Mouse (Mus musculus): ENCODE data around the gene Usp8. TPM values are rescaled to one million over a fixed set of nuclear protein-coding genes. Genes with fewer than 3 reads are reported as not detected.

The Usp8 gene
- total RNA-seq (2014; fragmentation: Nextera tagmentation) (42.4 and 49.7 TPM in 2 replicates), total RNA-seq (2017) (52.6 and 58.2 TPM in 2 replicates)

- ATAC-seq (replicated peaks; ENCODE audit: poor library complexity, severe bottlenecking) = peak; percentile 97
Observed at GRCm38 (mm10) chr2:126706759-126707437, at the start of gene Usp8. TSS of gene Usp8 (plus strand) at chr2:126707328.

GRCm38 (mm10) chr2:126663481-126663880 is 43.6 kb upstream of the Usp8 start:
- ATAC-seq (replicated peaks; ENCODE audit: poor library complexity, severe bottlenecking) = peak; percentile 58; the same call in 1 of the 2 replicates

- ATAC-seq (replicated peaks; ENCODE audit: poor library complexity, severe bottlenecking) = no peak
Observed at GRCm38 (mm10) chr2:126665984-126666383, 41.1 kb upstream of the Usp8 start.

- ATAC-seq (replicated peaks; ENCODE audit: poor library complexity, severe bottlenecking) = no peak
Observed at GRCm38 (mm10) chr2:126668621-126669252, 38.4 kb upstream of the Usp8 start.

DNA sequence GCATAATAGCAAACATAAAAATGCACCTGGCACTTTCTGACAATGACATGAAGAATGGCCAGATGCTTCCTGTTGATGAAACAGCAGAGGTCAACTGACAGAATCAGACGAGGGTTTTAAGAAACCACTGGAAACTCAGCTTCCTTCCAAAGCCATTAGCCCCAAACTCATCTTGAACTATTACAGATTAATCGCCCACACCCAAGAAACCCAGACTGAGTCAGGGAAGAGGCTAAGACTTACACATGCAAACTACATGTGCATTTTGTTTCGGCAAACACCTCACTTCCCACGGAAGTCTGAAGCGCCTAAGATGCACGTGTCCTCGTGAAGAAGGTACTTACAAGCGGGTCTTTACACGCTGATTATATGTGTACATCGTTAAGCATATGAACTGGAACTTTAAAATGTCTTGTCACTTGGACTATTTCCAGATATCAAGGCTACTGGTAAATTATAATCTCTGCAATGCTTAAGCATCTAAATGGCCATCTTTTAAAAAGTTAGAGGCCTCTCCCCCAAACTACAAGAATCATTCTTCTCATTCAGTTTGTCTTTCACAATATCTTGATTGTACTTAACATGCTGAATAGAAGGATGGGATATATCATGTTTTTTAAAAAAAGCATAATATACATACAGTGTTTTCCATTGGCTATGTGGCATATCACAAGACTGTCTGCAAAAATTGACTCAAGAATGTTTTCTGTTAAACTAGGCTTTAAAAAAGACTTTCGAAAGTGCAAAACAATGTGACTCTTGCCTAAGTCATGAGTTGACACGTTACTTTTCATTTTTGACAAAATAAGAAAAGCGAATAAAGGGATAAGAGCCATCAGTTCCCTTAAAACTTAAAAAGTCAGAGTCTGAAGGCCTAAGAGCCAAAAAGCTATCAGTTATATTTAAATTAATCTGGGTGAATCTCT is 33.5 kb upstream of the Usp8 start:
- ATAC-seq (replicated peaks; ENCODE audit: poor library complexity, severe bottlenecking) = peak; percentile 57

DNA sequence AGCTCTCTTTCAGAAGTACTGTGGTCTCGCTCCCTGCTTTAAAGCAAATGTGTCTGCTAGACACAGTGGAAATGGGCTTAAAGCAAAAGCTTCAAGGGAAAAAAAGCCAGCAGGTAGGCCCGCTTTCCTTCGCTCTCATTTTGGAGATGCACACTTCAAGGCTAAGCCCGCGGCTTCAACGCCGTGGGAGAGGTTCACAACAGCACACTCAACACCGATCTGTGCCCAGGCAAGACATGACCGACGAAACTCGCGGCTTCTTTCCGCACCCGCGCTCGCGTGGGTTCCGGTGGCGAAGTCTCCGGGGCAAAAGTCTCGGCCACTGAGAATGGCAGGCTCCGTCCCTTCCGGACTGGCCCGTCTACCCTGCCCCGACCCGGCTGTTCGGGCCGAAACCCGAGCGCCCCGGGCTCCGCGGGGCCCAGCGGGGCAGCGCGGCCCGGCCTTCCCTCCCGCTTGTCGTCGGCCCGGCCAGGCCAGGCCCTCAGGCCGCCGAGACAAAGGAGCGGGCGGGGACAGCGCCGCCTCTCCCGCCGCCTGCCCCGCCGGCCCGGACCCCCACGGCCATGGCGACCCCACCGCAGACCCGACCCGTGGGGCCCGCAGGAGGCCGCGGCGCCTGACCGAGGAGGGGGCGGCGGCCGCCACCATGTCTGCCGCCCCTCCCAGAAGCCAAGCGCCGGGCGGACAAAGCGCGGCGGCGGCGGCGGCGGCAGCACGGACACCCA is 32.5 kb upstream of the Usp8 start:
- ATAC-seq (replicated peaks; ENCODE audit: poor library complexity, severe bottlenecking) = peak; percentile 15

GRCm38 (mm10) chr2:126675169-126676121 is 31.7 kb upstream of the Usp8 start:
- ATAC-seq (replicated peaks; ENCODE audit: poor library complexity, severe bottlenecking) = peak; percentile 63

- ATAC-seq (replicated peaks; ENCODE audit: poor library complexity, severe bottlenecking) = no peak
Observed at GRCm38 (mm10) chr2:126676122-126676515, 31.0 kb upstream of the Usp8 start, which contains the start of gene Gabpb1. TSS of gene Gabpb1 (minus strand) at chr2:126676337.

DNA sequence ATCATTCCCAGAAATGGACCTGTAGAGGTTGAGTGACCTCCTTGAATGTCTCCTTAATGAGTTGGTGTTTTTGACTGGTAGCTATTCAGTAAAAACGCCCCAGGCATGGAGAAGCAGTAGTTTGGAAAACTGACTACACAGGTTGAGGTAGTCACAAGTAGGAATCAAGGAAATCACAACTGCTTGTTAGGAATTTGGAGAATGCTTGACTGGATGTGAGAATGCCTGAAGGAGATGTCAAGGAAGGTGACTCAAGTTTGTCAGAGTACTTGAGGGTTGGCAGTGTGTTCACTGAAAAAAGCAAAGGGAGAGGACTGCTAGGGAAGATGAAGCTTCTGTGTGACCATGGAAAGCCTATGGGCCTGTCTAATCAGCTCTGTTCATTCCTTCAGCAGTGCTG is 29.8 kb upstream of the Usp8 start:
- no peak for ATAC-seq (replicated peaks; ENCODE audit: poor library complexity, severe bottlenecking)

GRCm38 (mm10) chr2:126682333-126682732 is 24.8 kb upstream of the Usp8 start:
- peak; percentile 61 for ATAC-seq (replicated peaks; ENCODE audit: poor library complexity, severe bottlenecking)

DNA sequence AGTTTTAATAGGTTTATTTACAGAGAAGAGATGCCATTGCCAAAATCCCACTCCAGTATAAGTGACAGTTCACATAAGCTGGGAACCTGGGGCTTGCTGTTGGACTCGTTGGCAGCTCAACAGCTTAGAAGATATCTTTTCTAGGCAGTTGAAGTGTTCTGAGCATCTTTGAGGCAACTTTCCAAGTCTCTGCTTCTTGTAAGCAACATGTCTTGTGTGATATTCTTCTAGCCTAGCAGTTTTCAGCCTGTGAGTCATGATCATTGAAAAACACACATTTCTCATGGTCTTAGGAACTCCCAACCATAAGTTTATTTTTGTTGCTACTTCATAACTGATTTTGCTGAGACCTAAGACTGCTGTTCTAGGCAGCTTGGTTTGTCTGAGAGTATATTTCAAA is 24.2 kb upstream of the Usp8 start:
- ATAC-seq (replicated peaks; ENCODE audit: poor library complexity, severe bottlenecking) = no peak

GRCm38 (mm10) chr2:126691290-126691689 is 15.8 kb upstream of the Usp8 start:
- no peak for ATAC-seq (replicated peaks; ENCODE audit: poor library complexity, severe bottlenecking)

DNA sequence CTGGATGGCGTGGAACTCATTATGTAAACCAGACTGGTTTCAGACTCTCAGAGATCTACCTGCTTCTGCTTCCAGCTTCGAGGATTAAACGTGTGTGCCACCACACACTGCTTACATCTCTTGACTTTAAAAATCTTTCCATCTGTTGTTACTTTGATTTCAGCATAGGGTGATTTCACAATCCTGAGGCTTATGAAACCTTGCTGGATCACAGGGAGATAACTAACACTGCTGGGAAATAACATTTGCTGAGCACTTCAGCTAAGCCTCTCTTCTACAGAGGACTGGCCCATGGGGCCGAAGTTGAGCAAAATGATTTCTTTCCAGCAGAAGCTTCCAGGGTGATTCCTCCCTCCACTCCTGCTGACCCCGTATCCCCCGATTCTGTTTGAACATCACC is 11.8 kb upstream of the Usp8 start:
- peak; percentile 97 for ATAC-seq (replicated peaks; ENCODE audit: poor library complexity, severe bottlenecking)

- ATAC-seq (replicated peaks; ENCODE audit: poor library complexity, severe bottlenecking) = no peak
Observed at GRCm38 (mm10) chr2:126707438-126707779, 281 bp downstream of the Usp8 start.

DNA sequence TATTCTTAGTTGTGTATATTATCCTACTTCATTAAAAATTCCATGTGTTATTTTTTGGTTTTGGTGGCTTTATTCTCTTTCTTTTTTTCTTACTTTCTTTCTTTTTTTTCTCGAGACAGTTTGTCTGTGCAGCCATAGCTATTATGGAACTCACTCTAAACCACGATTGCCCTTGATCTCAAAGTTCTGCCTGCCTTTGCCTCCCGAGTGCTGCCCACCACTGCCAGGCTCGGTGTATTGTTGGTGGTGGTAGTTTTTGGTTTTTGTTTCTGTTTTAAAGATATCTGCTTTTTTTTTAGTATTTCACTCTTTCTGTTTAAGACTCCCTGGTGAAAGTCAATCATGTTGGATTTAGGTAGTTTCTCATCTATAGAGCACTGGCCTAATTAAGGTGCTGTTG is 1.2 kb downstream of the Usp8 start:
- ATAC-seq (replicated peaks; ENCODE audit: poor library complexity, severe bottlenecking) = no peak

DNA sequence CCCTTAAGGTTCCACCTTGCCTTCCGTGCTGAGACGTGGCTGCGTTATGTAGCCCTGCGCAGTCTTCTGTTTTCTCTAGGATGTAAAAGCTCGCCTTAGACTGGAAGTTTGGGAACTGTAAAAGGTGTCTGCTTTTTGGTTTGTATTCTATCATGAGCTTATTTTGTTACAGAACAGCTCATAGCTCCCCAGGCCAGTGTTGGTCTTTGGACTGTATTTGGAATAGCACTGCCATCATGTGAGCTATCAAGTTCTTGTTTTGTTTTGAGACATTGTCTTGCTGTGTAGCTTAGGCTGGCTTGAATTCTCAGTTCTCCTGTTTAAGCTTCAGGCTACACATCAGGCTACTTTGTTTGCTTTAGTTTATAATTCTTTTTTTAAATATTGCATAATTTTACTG is 5.4 kb downstream of the Usp8 start:
- no peak for ATAC-seq (replicated peaks; ENCODE audit: poor library complexity, severe bottlenecking)

DNA sequence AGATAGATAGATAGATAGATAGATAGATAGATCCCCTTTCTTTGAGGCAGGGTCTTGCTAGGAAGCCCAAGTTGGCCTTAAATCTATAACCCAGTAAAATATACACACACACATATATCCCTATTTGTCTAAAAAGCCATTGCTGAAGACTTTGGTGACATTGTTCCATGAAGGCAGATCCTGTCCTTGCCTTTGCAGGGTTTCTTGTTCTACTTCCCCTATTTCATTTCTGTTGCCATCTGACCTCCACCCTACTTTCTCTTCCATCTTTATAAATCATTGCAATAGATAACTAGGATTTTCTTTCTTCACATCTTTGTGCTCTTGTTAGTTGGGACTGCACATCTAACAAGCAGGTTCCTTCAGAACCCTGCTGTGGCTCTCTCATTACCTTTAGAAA is 5.8 kb downstream of the Usp8 start:
- peak; percentile 74 for ATAC-seq (replicated peaks; ENCODE audit: poor library complexity, severe bottlenecking)

- no peak for ATAC-seq (replicated peaks; ENCODE audit: poor library complexity, severe bottlenecking)
Observed at GRCm38 (mm10) chr2:126729207-126729606, 22.1 kb downstream of the Usp8 start.

DNA sequence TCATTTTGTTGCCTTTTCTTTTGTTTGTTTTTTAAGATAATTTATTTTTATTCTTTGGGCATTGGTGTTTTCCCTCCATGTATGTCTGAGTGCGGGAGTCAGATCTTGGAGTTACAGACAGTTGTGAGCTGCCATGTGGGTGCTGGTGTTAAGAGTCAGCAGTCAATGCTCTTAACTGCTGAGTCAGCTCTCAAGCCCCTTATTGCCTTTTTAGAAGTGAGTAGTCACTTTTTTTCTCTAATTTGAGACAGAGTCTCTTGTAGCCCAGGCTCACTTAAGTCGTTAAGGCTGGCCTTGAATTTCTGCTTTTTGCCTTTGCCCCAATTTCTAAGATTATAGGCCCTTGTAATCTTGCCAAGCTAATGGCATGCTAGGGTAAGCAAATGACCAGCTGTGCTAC is 23.4 kb downstream of the Usp8 start:
- ATAC-seq (replicated peaks; ENCODE audit: poor library complexity, severe bottlenecking) = no peak

Measured in granulocyte monocyte progenitor cell, adult 5-6 weeks (primary cell).